Mouse (Mus musculus) fibroblast of lung, adult 2 months (primary cell): ENCODE results near the gene Ap5m1.
"Not testable (repeated sequence)": the region's sequence is repeated elsewhere in the genome, so short reads cannot be mapped to it uniquely, and the experiment has no call there.

Experiments used
- DNase-seq: peaks from one replicate; pipeline ENCODE4 v3.0.0-alpha.2; 2011; ENCODE audit warnings: low read depth

The Ap5m1 gene

GRCm38 (mm10) chr14:49065529-49066273, at the start of gene Ap5m1:
Gene Ap5m1 (plus strand): TSS chr14:49066097.
- no peak for DNase-seq

- DNase-seq: no peak
Observed at GRCm38 (mm10) chr14:49019765-49020164, 46.1 kb upstream of the Ap5m1 start.

GRCm38 (mm10) chr14:49027040-49027778, 38.7 kb upstream of the Ap5m1 start:
- DNase-seq: no peak

DNA sequence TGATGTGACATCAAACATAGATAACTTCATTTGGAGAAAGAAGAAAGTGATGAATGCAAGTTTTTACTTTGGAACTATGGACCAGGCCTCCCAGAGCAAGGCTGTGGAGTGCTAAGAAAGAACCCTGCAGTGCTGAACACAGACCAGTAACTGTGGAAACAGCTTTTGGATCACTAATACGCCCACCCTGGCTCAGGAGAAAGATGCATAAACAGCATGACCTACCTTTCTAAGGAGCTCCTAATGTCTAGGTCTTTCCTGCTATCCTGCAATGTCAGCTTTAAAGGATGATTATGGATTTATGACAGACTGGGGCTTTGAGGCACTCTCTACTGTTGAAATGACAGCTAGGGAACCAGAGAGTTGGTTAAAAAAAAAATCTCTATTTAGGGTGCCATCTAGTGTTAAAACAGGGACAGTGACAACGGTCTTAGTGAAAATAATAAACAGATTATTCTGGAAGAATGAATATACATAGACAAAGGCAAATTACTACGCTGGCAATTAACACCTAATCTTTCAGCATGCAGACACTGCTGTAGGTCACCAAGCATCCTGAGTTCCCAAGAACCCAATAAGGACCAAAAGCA, 38.0 kb upstream of the Ap5m1 start:
- peak; percentile 1 for DNase-seq

DNA sequence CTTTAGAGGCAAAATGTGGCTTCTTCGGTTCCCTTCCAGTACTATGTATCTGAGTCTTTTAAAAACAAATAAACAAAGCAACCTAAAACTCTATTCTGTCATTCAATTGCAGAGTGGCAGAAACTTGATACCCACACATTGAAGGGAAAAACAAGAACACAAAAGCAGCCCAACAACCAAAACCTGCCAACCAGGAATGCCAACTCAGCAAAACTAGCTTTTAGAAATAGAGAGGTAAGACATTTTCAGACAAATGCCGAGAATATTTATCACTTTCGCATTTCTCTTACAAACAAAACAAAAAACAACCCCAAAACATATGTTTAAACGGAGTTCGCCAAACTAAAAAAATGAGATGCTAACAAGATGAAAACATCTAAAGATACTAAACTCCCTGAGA, 36.9 kb upstream of the Ap5m1 start:
- DNase-seq: no peak

- no peak for DNase-seq
Observed at GRCm38 (mm10) chr14:49045610-49046009, 20.3 kb upstream of the Ap5m1 start.

GRCm38 (mm10) chr14:49049492-49049891, 16.4 kb upstream of the Ap5m1 start:
- DNase-seq: no peak

- DNase-seq: no peak
Observed at GRCm38 (mm10) chr14:49063838-49064237, 2.1 kb upstream of the Ap5m1 start.

DNA sequence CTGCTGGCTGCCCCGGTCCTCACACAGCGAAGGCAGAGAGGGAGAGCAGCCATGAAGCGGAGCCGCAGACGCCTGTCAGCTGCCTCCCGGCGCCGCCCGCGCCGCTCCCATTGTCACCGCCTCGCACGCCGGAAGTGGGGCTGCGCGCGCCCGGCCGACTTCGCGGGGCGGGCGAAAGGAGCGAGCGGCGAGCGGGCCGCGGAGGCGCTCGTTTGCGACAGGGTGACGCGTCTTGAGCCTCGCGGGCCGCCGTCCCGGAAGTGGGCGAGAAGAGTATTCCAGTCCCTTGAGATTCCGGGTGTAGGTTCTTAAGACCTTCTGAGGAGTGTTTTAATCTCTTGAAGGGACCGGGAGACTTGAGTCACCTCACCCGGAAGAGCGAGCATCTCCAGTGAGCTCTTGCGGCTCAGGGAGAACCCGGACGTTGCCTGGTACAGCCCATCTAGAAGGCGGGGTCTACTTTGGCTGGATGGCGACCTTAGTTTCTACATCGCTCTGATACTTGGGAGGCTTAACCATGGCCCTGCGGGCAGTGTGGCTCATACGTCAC, 452 bp downstream of the Ap5m1 start, which contains the start of gene Exoc5:
Gene Exoc5, minus strand, starts transcription at position 380 of the 550 bp plus-strand sequence.
- DNase-seq: peak; percentile 85

GRCm38 (mm10) chr14:49072837-49073236, 6.9 kb downstream of the Ap5m1 start:
- no peak for DNase-seq

DNA sequence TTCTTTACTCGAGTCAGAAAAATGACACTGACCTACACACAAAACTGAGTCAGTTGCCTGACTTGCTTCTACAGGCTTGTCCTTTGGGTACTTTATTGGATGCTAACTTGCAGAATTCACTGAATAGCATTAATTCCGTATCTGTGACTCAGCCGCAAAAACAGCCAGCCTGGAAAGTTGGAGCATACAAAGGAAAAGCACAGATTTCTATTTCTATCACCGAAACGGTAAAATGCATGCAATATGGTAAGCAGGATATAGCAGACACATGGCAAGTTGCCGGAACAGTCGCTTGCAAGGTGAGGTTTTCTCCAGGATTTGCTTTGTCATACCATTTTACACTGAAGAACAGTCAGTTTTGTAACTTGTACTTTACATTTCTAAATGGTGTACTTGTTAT, 8.0 kb downstream of the Ap5m1 start:
- no peak for DNase-seq

- no peak for DNase-seq
Observed at GRCm38 (mm10) chr14:49074361-49074760, 8.5 kb downstream of the Ap5m1 start.

DNA sequence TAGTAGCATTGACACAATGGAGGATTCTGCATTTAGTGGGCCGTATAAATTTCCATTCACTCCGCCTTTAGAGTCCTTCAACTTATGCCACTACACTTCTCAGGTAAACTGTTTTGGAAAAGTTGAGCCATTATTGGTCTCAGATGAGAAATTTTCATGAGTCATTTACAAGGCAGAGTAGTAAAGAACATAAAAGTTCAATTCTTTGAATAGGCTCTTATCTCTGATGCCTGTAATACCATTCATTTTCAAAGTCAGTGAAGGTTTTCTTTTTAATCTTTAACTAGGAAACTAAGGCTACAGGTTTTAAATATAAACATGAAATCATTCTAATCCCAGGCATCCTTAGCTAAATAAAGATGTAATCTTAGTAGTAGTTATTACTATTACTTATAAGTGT, 12.9 kb downstream of the Ap5m1 start:
- DNase-seq: no peak

GRCm38 (mm10) chr14:49086522-49086921, 20.6 kb downstream of the Ap5m1 start:
- DNase-seq: no peak

- no peak for DNase-seq
Observed at GRCm38 (mm10) chr14:49088155-49089048, 22.5 kb downstream of the Ap5m1 start.

GRCm38 (mm10) chr14:49089461-49090058, 23.7 kb downstream of the Ap5m1 start:
- no peak for DNase-seq

DNA sequence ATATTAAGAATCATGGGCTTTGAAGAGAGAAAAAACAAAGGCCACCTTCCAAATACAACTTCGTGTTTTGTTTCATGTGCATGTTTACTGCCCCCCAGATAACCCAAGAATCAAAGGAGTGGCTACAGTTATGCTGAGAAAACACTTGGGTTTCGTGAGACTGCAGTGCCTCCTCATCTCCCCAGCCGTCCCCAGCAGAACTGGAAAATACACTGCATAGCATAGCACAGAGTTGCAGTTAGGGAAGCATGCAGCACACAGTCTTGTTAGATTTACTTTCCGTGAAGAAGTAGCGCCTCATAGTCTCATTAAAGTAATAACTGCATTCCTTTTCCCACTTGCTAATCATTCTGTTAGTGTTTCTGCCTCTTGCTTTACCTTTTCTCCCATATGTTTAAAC, 24.2 kb downstream of the Ap5m1 start:
- DNase-seq: no peak

GRCm38 (mm10) chr14:49091277-49091676, 25.4 kb downstream of the Ap5m1 start:
- DNase-seq: no peak

DNA sequence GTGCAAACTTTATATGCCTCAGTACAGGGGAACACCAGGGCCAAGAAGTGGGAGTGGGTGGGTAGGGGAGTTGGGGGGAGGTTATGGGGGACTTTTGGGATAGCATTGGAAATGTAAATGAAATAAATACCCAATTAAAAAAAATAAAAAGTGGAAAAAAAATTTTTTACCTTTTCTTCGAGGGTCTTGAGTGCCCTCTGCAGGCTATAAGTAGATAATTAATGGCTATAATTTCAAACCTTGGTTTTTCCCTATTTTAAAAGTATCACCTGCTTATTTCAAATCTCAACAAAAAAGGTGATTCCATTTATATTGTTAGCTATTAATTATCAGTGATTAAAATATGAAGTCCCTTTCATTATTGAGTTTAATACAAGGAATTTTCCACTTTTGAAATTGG, 25.9 kb downstream of the Ap5m1 start:
- not testable (repeated sequence) for DNase-seq

DNA sequence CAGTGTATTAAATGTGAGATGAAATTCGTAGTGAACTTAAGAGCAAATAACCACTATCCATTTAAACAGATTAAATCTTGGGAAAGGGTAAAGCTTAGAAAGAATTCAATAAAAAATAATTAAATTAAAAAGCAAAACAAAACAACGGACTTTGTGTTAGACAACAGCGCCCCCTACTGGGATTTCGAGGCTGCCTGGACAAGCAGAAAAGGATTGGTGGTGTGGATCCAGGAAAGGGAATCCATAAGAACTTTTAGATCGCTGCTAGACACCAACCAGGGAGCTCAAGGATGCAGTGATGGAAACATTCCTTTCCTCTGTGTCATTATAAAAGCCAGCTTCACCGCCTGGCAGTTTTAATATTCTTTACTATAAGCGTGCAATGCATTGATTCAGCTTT, 52.5 kb downstream of the Ap5m1 start:
- DNase-seq: peak; percentile 15

DNA sequence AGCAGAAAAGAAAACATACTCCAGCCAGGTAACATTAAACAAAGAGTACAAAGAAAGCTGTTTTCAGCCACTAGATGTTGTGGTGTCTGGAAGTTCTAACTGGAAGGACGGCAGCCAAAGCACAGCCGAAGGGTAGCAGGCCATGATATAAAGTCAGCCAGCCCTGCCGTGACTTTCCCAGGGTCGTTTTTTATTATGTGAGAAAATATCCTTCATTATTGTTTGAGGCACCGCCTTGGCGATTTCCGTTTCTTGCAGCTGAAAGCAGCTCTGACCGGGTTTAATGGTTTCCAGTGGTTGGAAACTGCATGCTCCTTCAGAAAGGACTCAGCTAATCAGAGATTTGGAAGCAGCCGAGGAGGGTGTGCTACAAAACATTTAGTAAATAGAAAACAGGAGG, 55.8 kb downstream of the Ap5m1 start:
- DNase-seq: no peak
